Comparison of ENCODE assay signal across 15 mouse cellular contexts in genomic region chr4:40180046-40180445, GRCm38 (mm10).
"Had no signal": no experiment of that assay in that cellular context is flagged by ENCODE, and none has a peak within 500 bp of the region (broad histone marks: within the 10 kb centered on the region; RNA-seq: fewer than 3 reads in every experiment).

No protein-coding gene starts in this region.

- H3K4me3 ChIP-seq: intestine, embryonic 15.5 days; layer of hippocampus, adult 2 months; left cerebral cortex, adult 2 months; limb, embryonic 10.5 days; liver, embryonic 12.5 days; lung, embryonic 15.5 days; megakaryocyte, embryonic 14.5 days; midbrain, embryonic 15.5 days; neural tube, embryonic 12.5 days had no signal

- ATAC-seq: intestine, embryonic 15.5 days; liver, embryonic 12.5 days; midbrain, embryonic 15.5 days had no signal

- DNase-seq: lung, postnatal 14 days; spleen, adult 18-20 months; thymus, adult 18-20 months; thymus, postnatal 25 days had no signal

- H3K9ac ChIP-seq: intestine, embryonic 15.5 days; liver, embryonic 12.5 days; lung, embryonic 15.5 days; midbrain, embryonic 15.5 days; neural tube, embryonic 12.5 days had no signal

- H3K27ac ChIP-seq: intestine, embryonic 15.5 days; layer of hippocampus, adult 2 months; left cerebral cortex, adult 2 months; limb, embryonic 10.5 days; liver, embryonic 12.5 days; lung, embryonic 15.5 days; macrophage; midbrain, embryonic 15.5 days; neural tube, embryonic 12.5 days had no signal

- H3K4me2 ChIP-seq: intestine, embryonic 15.5 days; liver, embryonic 12.5 days; lung, embryonic 15.5 days; midbrain, embryonic 11.5 days; midbrain, embryonic 15.5 days; neural tube, embryonic 12.5 days had no signal

- H3K9me3 ChIP-seq: intestine, embryonic 15.5 days; limb, embryonic 10.5 days; liver, embryonic 12.5 days; lung, embryonic 15.5 days; megakaryocyte, embryonic 14.5 days; midbrain, embryonic 15.5 days; neural tube, embryonic 12.5 days had no signal

- H3K27me3 ChIP-seq: intestine, embryonic 15.5 days; liver, embryonic 12.5 days; lung, embryonic 15.5 days; midbrain, embryonic 15.5 days; neural tube, embryonic 12.5 days had no signal

- H3K4me1 ChIP-seq: intestine, embryonic 15.5 days; limb, embryonic 10.5 days; lung, embryonic 15.5 days; midbrain, embryonic 15.5 days; neural tube, embryonic 12.5 days had no signal
